In the genomic region with DNA sequence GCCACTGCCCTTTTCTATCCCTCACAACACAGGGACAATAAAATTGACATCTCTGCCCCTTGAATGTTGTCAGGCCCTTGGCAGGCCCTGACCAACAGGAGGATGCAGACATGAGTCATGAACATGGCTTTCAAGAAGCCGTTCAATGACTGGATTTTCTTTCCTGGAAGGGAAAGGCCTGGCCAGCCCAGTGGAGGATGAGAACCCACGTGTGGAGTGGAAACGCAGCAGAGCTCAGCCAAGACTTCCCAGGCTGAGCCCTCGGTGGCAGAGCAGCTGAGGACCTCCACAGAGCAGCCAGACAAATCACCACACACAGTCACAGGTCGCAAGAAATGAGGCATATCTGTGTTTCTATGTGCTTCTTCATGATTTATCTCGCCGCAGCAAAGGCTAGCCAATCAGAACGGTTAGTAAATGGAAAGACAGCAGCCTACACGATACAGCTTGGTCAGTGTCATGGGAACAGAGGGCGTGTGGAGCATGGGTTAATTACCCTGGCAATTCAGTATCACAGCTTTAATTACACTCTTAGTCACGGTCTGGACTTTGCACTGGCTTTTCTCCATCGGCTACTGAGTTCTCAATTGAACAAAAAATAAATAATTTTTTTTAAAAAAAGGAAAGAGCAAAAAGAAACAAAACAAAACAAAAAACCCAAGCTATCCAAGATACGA, we compare ENCODE assay signal across 9 mouse cellular contexts. TPM values are rescaled to one million over a fixed set of nuclear protein-coding genes. Genes with fewer than 3 reads are reported as not detected.
A peak's percentile ranks its signal among the peaks of the same experiment; 100 is the strongest.
DNase-seq lines count a peak whose midpoint lies in the region; ATAC-seq and TF ChIP-seq lines count a peak whose summit lies in the region.
"Had no signal": no experiment of that assay in that cellular context is flagged by ENCODE, and none has a peak within 500 bp of the region (broad histone marks: within the 10 kb centered on the region; RNA-seq: fewer than 3 reads in every experiment).

No protein-coding gene starts in this region.

- H3K36me3 ChIP-seq in embryonic facial prominence, embryonic 13.5 days: peaks cover 5% of the 10 kb centered on the region; the same call in 1 of the 2 replicates
- H3K36me3 ChIP-seq in embryonic facial prominence, embryonic 10.5 days (replicated peaks): no peaks in the 10 kb centered on the region; the same call in 1 of the 2 replicates
- no peaks in the 10 kb centered on the region for H3K36me3 ChIP-seq in midbrain, embryonic 13.5 days

- TF ChIP-seq CTCF in embryonic fibroblast, embryonic 13.5 days (IDR thresholded peaks at IDR 0.05; ENCODE audit: borderline replicate concordance, insufficient read depth, low read length): no peak

- H3K9me3 ChIP-seq in embryonic facial prominence, embryonic 13.5 days: no peaks in the 10 kb centered on the region
- H3K9me3 ChIP-seq in embryonic facial prominence, embryonic 10.5 days: no peaks in the 10 kb centered on the region
- H3K9me3 ChIP-seq in midbrain, embryonic 13.5 days: no peaks in the 10 kb centered on the region

- no peak for TF ChIP-seq POLR2A in embryonic fibroblast, embryonic 13.5 days (IDR thresholded peaks at IDR 0.05; ENCODE audit: low read depth, low read length)

- no peak for DNase-seq in embryonic facial prominence, embryonic 10.5 days (ENCODE audit: low spot score)
- DNase-seq in right cerebral cortex, postnatal 36 days (ENCODE audit: low spot score in 2 of 2): no peak

- no peak overlapping the region for H3K9ac ChIP-seq in embryonic facial prominence, embryonic 13.5 days
- H3K9ac ChIP-seq in midbrain, embryonic 13.5 days (replicated peaks): no peak overlapping the region

- whole genome bisulfite sequencing in embryonic facial prominence, embryonic 13.5 days: 65% methylated on average over 13 of the region's 13 CpGs
- 71% methylated on average over 13 of the region's 13 CpGs for WGBS in embryonic facial prominence, embryonic 10.5 days
- WGBS in midbrain, embryonic 13.5 days: 59% methylated on average over 13 of the region's 13 CpGs

- H3K4me1 ChIP-seq in embryonic facial prominence, embryonic 13.5 days: peaks cover 51% of the 10 kb centered on the region
- H3K4me1 ChIP-seq in embryonic facial prominence, embryonic 10.5 days: peaks cover 24% of the 10 kb centered on the region
- H3K4me1 ChIP-seq in embryonic fibroblast, embryonic 13.5 days (ENCODE audit: control insufficient read depth, insufficient read depth, low read length): peaks cover 33% of the 10 kb centered on the region
- peaks cover 34% of the 10 kb centered on the region for H3K4me1 ChIP-seq in midbrain, embryonic 13.5 days (replicated peaks)

- H3K4me2 ChIP-seq in embryonic facial prominence, embryonic 13.5 days: no peak overlapping the region
- H3K4me2 ChIP-seq in midbrain, embryonic 13.5 days (replicated peaks): no peak overlapping the region

- H3K27ac ChIP-seq in embryonic facial prominence, embryonic 13.5 days: peak overlapping the region; percentile 39
- H3K27ac ChIP-seq in embryonic facial prominence, embryonic 10.5 days (replicated peaks): no peak overlapping the region; the same call in 1 of the 2 replicates
- H3K27ac ChIP-seq in embryonic fibroblast, embryonic 13.5 days (ENCODE audit: insufficient read depth, low read length): peak overlapping the region; percentile 23
- H3K27ac ChIP-seq in midbrain, embryonic 13.5 days: 0 out of 2 replicates have a peak overlapping the region, but pooled peaks have one; percentile 21
- H3K27ac ChIP-seq: heart, adult 2 months had no signal

- no peaks in the 10 kb centered on the region for H3K27me3 ChIP-seq in embryonic facial prominence, embryonic 13.5 days
- no peaks in the 10 kb centered on the region for H3K27me3 ChIP-seq in embryonic facial prominence, embryonic 10.5 days (replicated peaks; ENCODE audit: low read depth, poor library complexity, severe bottlenecking)
- no peaks in the 10 kb centered on the region for H3K27me3 ChIP-seq in midbrain, embryonic 13.5 days

- ATAC-seq in embryonic facial prominence, embryonic 13.5 days (ENCODE audit: insufficient number of reproducible peaks, insufficient read depth, low FRiP score, low TSS enrichment, low read depth): no peak
- ATAC-seq in inflammation-experienced regulatory T-cells, adult 6 months: peak; percentile 20
- ATAC-seq in midbrain, embryonic 13.5 days: peak; percentile 60
- ATAC-seq in erythroid progenitor cell, adult 5-6 weeks (replicated peaks; ENCODE audit: low FRiP score, poor library complexity, severe bottlenecking): no peak
- no peak for ATAC-seq in monocyte, adult 5-6 weeks (replicated peaks; ENCODE audit: insufficient number of reproducible peaks, low FRiP score, low TSS enrichment, poor library complexity, severe bottlenecking)

- no peak overlapping the region for H3K4me3 ChIP-seq in embryonic facial prominence, embryonic 13.5 days
- H3K4me3 ChIP-seq in embryonic facial prominence, embryonic 10.5 days: no peak overlapping the region
- H3K4me3 ChIP-seq in embryonic fibroblast, embryonic 13.5 days (ENCODE audit: insufficient read depth, low read length): no peak overlapping the region
- H3K4me3 ChIP-seq in midbrain, embryonic 13.5 days (replicated peaks): no peak overlapping the region
- H3K4me3 ChIP-seq: heart, adult 2 months had no signal

RNA-seq across cellular contexts. Expression of gene Nfkb1, which starts 16.5 kb away (rescaled TPM):
- 20.4 and 25.2 TPM in 2 replicates for polyA plus RNA-seq in embryonic facial prominence, embryonic 13.5 days (2015; fragmentation: Nextera tagmentation; extraction: Ambion mirVana)
- polyA plus RNA-seq in embryonic facial prominence, embryonic 10.5 days (2016; fragmentation: Nextera tagmentation; extraction: Ambion mirVana): 12.7 and 13.3 TPM in 2 replicates
- 45.4 and 54.8 TPM in 2 replicates for polyA plus RNA-seq in embryonic fibroblast, embryonic 13.5 days (2011; ENCODE audit: insufficient read length, low read depth, missing spikeins)
- polyA plus RNA-seq in inflammation-experienced regulatory T-cells, adult 6 months (2017; shearing (Covaris generic)): 100 to 1,000 TPM in 2 of 3 experiments, 10 to 100 TPM in 1; 95.7 to 123 (median 121) TPM
- polyA plus RNA-seq in midbrain, embryonic 13.5 days (2015; fragmentation: Nextera tagmentation; extraction: Ambion mirVana): 6.8 and 7.2 TPM in 2 replicates
- 6.5 and 21.4 TPM in 2 replicates for total RNA-seq in erythroid progenitor cell, adult 5-6 weeks (2015; ENCODE audit: low replicate concordance)
- total RNA-seq in erythroid progenitor cell, adult 5-6 weeks (2017; ENCODE audit: low replicate concordance): 13.4 and 18.6 TPM in 2 replicates
- total RNA-seq in monocyte, adult 5-6 weeks (2017): 259 to 315 TPM (median 292 TPM) in 3 replicates

Comparison
In these comparisons a context has a peak if more than half of its experiments do, and no peak if none do; other contexts are left out.
1. ATAC-seq: peak in inflammation-experienced regulatory T-cells, adult 6 months (single experiment) and midbrain, embryonic 13.5 days (single experiment); none in embryonic facial prominence, embryonic 13.5 days (single experiment), erythroid progenitor cell, adult 5-6 weeks (single experiment) and monocyte, adult 5-6 weeks (single experiment).